Comparison of ENCODE assay signal across 8 mouse cellular contexts in the genomic region with DNA sequence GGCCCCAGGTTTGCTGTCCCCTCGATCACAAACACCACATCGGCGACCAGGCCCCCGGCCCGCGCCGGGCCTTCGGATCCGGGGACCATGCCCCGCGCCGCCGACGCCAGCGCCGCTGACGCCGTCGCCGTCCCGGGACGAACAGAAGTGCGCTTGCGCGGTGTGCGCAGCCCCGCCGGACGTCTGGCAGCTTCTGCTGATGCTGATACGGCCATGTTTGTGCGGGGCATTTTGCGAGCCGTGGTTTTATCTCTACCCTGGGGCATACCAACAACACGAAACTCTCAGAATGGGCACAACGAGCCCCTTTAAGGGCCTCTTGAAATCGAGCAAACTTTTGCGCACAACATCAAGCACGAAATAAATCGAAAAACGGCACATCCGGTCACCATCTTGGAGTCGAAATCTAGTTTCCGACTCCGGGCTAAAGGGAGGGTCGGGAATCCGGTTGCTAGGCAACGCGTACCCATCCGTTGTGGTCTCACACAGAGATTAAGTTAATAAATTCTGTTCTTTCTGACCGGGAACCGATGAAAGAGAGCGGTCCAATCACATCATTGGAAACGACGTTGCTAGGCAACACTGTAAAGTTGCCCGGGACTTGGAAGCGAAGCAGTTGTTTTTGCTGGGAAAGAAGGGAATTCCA. TPM values are rescaled to one million over a fixed set of nuclear protein-coding genes. Genes with fewer than 3 reads are reported as not detected.
DNase-seq lines count a peak whose midpoint lies in the region; ATAC-seq and TF ChIP-seq lines count a peak whose summit lies in the region.

A gene (minus strand): TSS at position 437 of the 646 bp plus-strand sequence.

- peaks cover 67% of the 10 kb centered on the region for H3K4me1 ChIP-seq in erythroblast, embryonic 14.5 days (ENCODE audit: control insufficient read depth)
- H3K4me1 ChIP-seq in heart, embryonic 11.5 days (ENCODE audit: control insufficient read depth, insufficient read depth, low read length) = peaks cover 20% of the 10 kb centered on the region
- peaks cover 49% of the 10 kb centered on the region for H3K4me1 ChIP-seq in kidney, embryonic 16.5 days (ENCODE audit: insufficient read depth, low read length)
- peaks cover 10% of the 10 kb centered on the region for H3K4me1 ChIP-seq in liver, adult 2 months (ENCODE audit: control insufficient read depth, insufficient read depth, low read length)

- H3K4me3 ChIP-seq in C2C12 (ENCODE audit: insufficient read depth, poor library complexity, severe bottlenecking) = peak within 1 kb of the TSS; percentile 78
- peak within 1 kb of the TSS; percentile 88 for H3K4me3 ChIP-seq in erythroblast, embryonic 14.5 days (replicated peaks)
- H3K4me3 ChIP-seq in heart, embryonic 11.5 days (ENCODE audit: low read depth, low read length) = peak within 1 kb of the TSS; percentile 81
- H3K4me3 ChIP-seq in kidney, embryonic 16.5 days (ENCODE audit: low read length) = peak within 1 kb of the TSS; percentile 91
- H3K4me3 ChIP-seq in liver, adult 2 months (ENCODE audit: insufficient read depth, low read depth, low read length) = peak within 1 kb of the TSS; percentile 72
- peak within 1 kb of the TSS; percentile 75 for H3K4me3 ChIP-seq in myocyte

- WGBS in heart, embryonic 11.5 days (ENCODE audit: insufficient replicate concordance) = under 1% methylated on average over 56 of the region's 56 CpGs
- WGBS in kidney, embryonic 16.5 days = under 1% methylated on average over 56 of the region's 56 CpGs
- under 1% methylated on average over 56 of the region's 56 CpGs for WGBS in liver, adult 2 months

- peaks cover 14% of the 10 kb centered on the region for H3K36me3 ChIP-seq in C2C12 (ENCODE audit: control insufficient read depth, insufficient read depth)
- peaks cover 28% of the 10 kb centered on the region for H3K36me3 ChIP-seq in erythroblast, embryonic 14.5 days (ENCODE audit: control insufficient read depth)
- no peaks in the 10 kb centered on the region for H3K36me3 ChIP-seq in heart, embryonic 11.5 days (ENCODE audit: control insufficient read depth, insufficient read depth, low read length)
- peaks cover 9% of the 10 kb centered on the region; the same call in 1 of the 2 replicates for H3K36me3 ChIP-seq in kidney, embryonic 16.5 days (ENCODE audit: insufficient read depth, low read length)
- H3K36me3 ChIP-seq in liver, adult 2 months (ENCODE audit: control insufficient read depth, insufficient read depth, low read length) = no peaks in the 10 kb centered on the region; the same call in 1 of the 2 replicates
- no peaks in the 10 kb centered on the region for H3K36me3 ChIP-seq in myocyte (ENCODE audit: control insufficient read depth, insufficient read depth)
- 0 out of 2 replicates have a peak, but pooled peaks cover 4% of the 10 kb centered on the region for H3K36me3 ChIP-seq in splenic B cell, adult 2 months (ENCODE audit: control insufficient read depth, insufficient read depth, low read length, poor library complexity, severe bottlenecking)

- peak; percentile 100 for DNase-seq in brain, embryonic 14.5 days (ENCODE audit: low read depth)
- DNase-seq in liver, adult 2 months (ENCODE audit: extremely low read depth, low read depth, low spot score) = peak; percentile 82
- DNase-seq in splenic B cell, adult 2 months (ENCODE audit: low read depth, low spot score) = peak; percentile 91

- H3K9ac ChIP-seq in heart, embryonic 11.5 days (ENCODE audit: low read depth, low read length) = peak within 1 kb of the TSS; percentile 91
- H3K9ac ChIP-seq in kidney, embryonic 16.5 days (replicated peaks; ENCODE audit: low read length) = peak within 1 kb of the TSS; percentile 94
- peak within 1 kb of the TSS; percentile 80 for H3K9ac ChIP-seq in liver, adult 2 months (ENCODE audit: low read depth, low read length)

- H3K79me2 ChIP-seq in C2C12 (ENCODE audit: control insufficient read depth, insufficient read depth) (peaks cover 48% of the 10 kb centered on the region), myocyte (ENCODE audit: control insufficient read depth, insufficient read depth) (peaks cover 43% of the 10 kb centered on the region)
- H3K79me2 ChIP-seq in liver, adult 2 months (ENCODE audit: control insufficient read depth, insufficient read depth, low read length) = peaks cover 18% of the 10 kb centered on the region

- H3K79me3 ChIP-seq in C2C12 (ENCODE audit: low read depth) = peaks cover 31% of the 10 kb centered on the region

- H3K9me3 ChIP-seq in erythroblast, embryonic 14.5 days (ENCODE audit: control insufficient read depth, low read length) = no peaks in the 10 kb centered on the region
- H3K9me3 ChIP-seq in heart, embryonic 11.5 days (replicated peaks; ENCODE audit: control insufficient read depth, low read length) = no peaks in the 10 kb centered on the region
- no peaks in the 10 kb centered on the region for H3K9me3 ChIP-seq in kidney, embryonic 16.5 days (ENCODE audit: low read length)

- ATAC-seq in heart, embryonic 11.5 days (replicated peaks; ENCODE audit: insufficient number of reproducible peaks, low FRiP score, low TSS enrichment) = peak; percentile 69
- peak; percentile 79 for ATAC-seq in kidney, embryonic 16.5 days (ENCODE audit: low FRiP score, low TSS enrichment)

- H3ac ChIP-seq in C2C12 (ENCODE audit: control insufficient read depth, insufficient read length, low read depth) (peak within 1 kb of the TSS; percentile 98), myocyte (ENCODE audit: control insufficient read depth, insufficient read length) (peak within 1 kb of the TSS; percentile 70)

- H3K27me3 ChIP-seq in C2C12 (ENCODE audit: control insufficient read depth, insufficient read depth, insufficient read length) = no peaks in the 10 kb centered on the region
- no peaks in the 10 kb centered on the region for H3K27me3 ChIP-seq in erythroblast, embryonic 14.5 days (ENCODE audit: control insufficient read depth)
- H3K27me3 ChIP-seq in heart, embryonic 11.5 days (ENCODE audit: control insufficient read depth, insufficient read depth, low read length) = no peaks in the 10 kb centered on the region
- H3K27me3 ChIP-seq in kidney, embryonic 16.5 days (ENCODE audit: insufficient read depth, low read length) = no peaks in the 10 kb centered on the region
- H3K27me3 ChIP-seq in liver, adult 2 months (ENCODE audit: control insufficient read depth, insufficient read depth, low read length) = no peaks in the 10 kb centered on the region
- H3K27me3 ChIP-seq in myocyte (ENCODE audit: control insufficient read depth, insufficient read depth, insufficient read length) = no peaks in the 10 kb centered on the region
- H3K27me3 ChIP-seq in splenic B cell, adult 2 months (ENCODE audit: control insufficient read depth, insufficient read depth, low read length, poor library complexity, severe bottlenecking) = no peaks in the 10 kb centered on the region

- TF ChIP-seq CTCF in C2C12 (IDR thresholded peaks at IDR 0.05; ENCODE audit: control insufficient read depth, insufficient read depth, insufficient read length) = no peak
- TF ChIP-seq CTCF in brain, embryonic 14.5 days (IDR thresholded peaks at IDR 0.05; ENCODE audit: borderline replicate concordance, extremely low read depth, insufficient read depth, insufficient read length) = no peak
- TF ChIP-seq CTCF in liver, adult 2 months (IDR thresholded peaks at IDR 0.05; ENCODE audit: low read depth, low read length) = no peak

- peak; percentile 98 for TF ChIP-seq POLR2A in brain, embryonic 14.5 days (IDR thresholded peaks at IDR 0.05; ENCODE audit: borderline replicate concordance, extremely low read depth, insufficient read depth, insufficient read length, poor library complexity, severe bottlenecking)
- peak; percentile 32; the same call in 1 of the 2 replicates for TF ChIP-seq POLR2A in liver, adult 2 months (IDR thresholded peaks at IDR 0.05; ENCODE audit: extremely low read depth, insufficient read depth, low read length)
- peak; percentile 82 for TF ChIP-seq POLR2A in myocyte (IDR thresholded peaks at IDR 0.05; ENCODE audit: insufficient read length, low read depth)

- H3K27ac ChIP-seq in heart, embryonic 11.5 days (ENCODE audit: low read depth, low read length) = peak within 1 kb of the TSS; percentile 90
- peak within 1 kb of the TSS; percentile 99 for H3K27ac ChIP-seq in kidney, embryonic 16.5 days (ENCODE audit: low read length)
- H3K27ac ChIP-seq in liver, adult 2 months (replicated peaks; ENCODE audit: insufficient read depth, low read depth, low read length) = peak within 1 kb of the TSS; percentile 97

- H3K4me2 ChIP-seq in heart, embryonic 11.5 days = peak within 1 kb of the TSS; percentile 85
- peak within 1 kb of the TSS; percentile 77 for H3K4me2 ChIP-seq in kidney, embryonic 16.5 days (replicated peaks; ENCODE audit: low read depth, low read length)
- peak within 1 kb of the TSS; percentile 87 for H3K4me2 ChIP-seq in myocyte (ENCODE audit: low read depth)

TF ChIP-seq in C2C12, 6 proteins besides CTCF, POLR2A, EP300 and RAD21:
- TF ChIP-seq MYOD1 (IDR thresholded peaks at IDR 0.05; ENCODE audit: control insufficient read depth, insufficient read length, low read depth) (no peak), USF1 (IDR thresholded peaks at IDR 0.05; ENCODE audit: low read depth) (no peak), MYOG (IDR thresholded peaks at IDR 0.05; ENCODE audit: control insufficient read depth, extremely low read depth, insufficient read length) (no peak), CEBPB (IDR thresholded peaks at IDR 0.05; ENCODE audit: low read depth) (no peak), FOSL1 (IDR thresholded peaks at IDR 0.05; ENCODE audit: insufficient read depth, low read length, poor library complexity, severe bottlenecking) (no peak), MAX (IDR thresholded peaks at IDR 0.05) (no peak)

TF ChIP-seq in myocyte, 11 proteins besides CTCF, POLR2A, EP300 and RAD21:
- TF ChIP-seq POLR2AphosphoS2 (IDR thresholded peaks at IDR 0.05; ENCODE audit: insufficient read length, low read depth) (peak; percentile 82), TCF12 (IDR thresholded peaks at IDR 0.05; ENCODE audit: insufficient read depth, poor library complexity, severe bottlenecking) (no peak)

RNA-seq across cellular contexts. Expression of the gene that starts here (rescaled TPM):
- polyA plus RNA-seq in C2C12 (2012; fragmentation: generic; extraction: Trizol) = 43.9 TPM
- 205 and 206 TPM in 2 replicates for polyA plus RNA-seq in brain, embryonic 14.5 days (2012; rRNA removed)
- 46.3 and 51.9 TPM in 2 replicates for polyA plus RNA-seq in erythroblast, embryonic 14.5 days (2012)
- 47.3 and 51.9 TPM in 2 replicates for polyA plus RNA-seq in heart, embryonic 11.5 days (2014; fragmentation: Nextera tagmentation; extraction: Ambion mirVana)
- polyA plus RNA-seq in kidney, embryonic 16.5 days (2015; fragmentation: Nextera tagmentation; extraction: Ambion mirVana) = 136 and 149 TPM in 2 replicates
- 11.6 and 16.6 TPM in 2 replicates for total RNA-seq in liver, adult 2 months (2014; rRNA removed)
- polyA plus RNA-seq in liver, adult 2 months (2012; rRNA removed) = 114 TPM in 2 replicates
- polyA plus RNA-seq in myocyte (2012; fragmentation: generic; extraction: Trizol) = 57.4 TPM

Comparison
In these comparisons a context has a peak if more than half of its experiments do, and no peak if none do; other contexts are left out.
1. Peak in every context shown above with its lines: DNase-seq, ATAC-seq, H3K4me3 ChIP-seq and H3K27ac ChIP-seq.
2. POLR2A ChIP-seq: peak in every context shown above with its lines; median percentile 98 in brain, embryonic 14.5 days; 82 in myocyte; 32 in liver, adult 2 months.